Comparison of ENCODE assay signal across 8 mouse cellular contexts in genomic region chr15:99421152-99421551, GRCm38 (mm10). TPM values are rescaled to one million over a fixed set of nuclear protein-coding genes. Genes with fewer than 3 reads are reported as not detected.
A peak's percentile ranks its signal among the peaks of the same experiment; 100 is the strongest.
DNase-seq lines count a peak whose midpoint lies in the region; ATAC-seq and TF ChIP-seq lines count a peak whose summit lies in the region.

No protein-coding gene starts in this region.

- no peak for TF ChIP-seq CTCF in layer of hippocampus, adult 2 months (conservative IDR thresholded peaks at IDR 0.05)

- ATAC-seq in erythroblast, adult 5-6 weeks (replicated peaks; ENCODE audit: low FRiP score, poor library complexity, severe bottlenecking) = peak; percentile 64; the same call in 1 of the 2 replicates
- peak; percentile 39; the same call in 1 of the 2 replicates for ATAC-seq in megakaryocyte-erythroid progenitor cell, adult 5-6 weeks (replicated peaks; ENCODE audit: low FRiP score, low TSS enrichment, poor library complexity, severe bottlenecking)

- peak overlapping the region; percentile 57 for H3K27ac ChIP-seq in layer of hippocampus, adult 2 months

- H3K4me3 ChIP-seq in layer of hippocampus, adult 2 months = no peak overlapping the region

- no peak for DNase-seq in layer of hippocampus, adult 2 months (ENCODE audit: low spot score in 2 of 2)
- no peak for DNase-seq in layer of hippocampus, adult 9-11 months
- peak; percentile 30 for DNase-seq in hindlimb bud, embryonic 11.5 days (ENCODE audit: extremely low spot score, low read depth, low spot score)
- no peak for DNase-seq in layer of hippocampus, postnatal 10 days (ENCODE audit: low spot score in 2 of 2)
- no peak for DNase-seq in yolk sac, embryonic 10.5 days (ENCODE audit: low spot score)
- DNase-seq in spleen, postnatal 4 days (ENCODE audit: low spot score in 2 of 2) = no peak

RNA-seq across cellular contexts. Expression of gene Tmbim6, which starts 28.5 kb away (rescaled TPM):
- 100 to 1,000 TPM; 341 to 355 TPM for total RNA-seq in layer of hippocampus, adult 2 months (2021)
- total RNA-seq in erythroblast, adult 5-6 weeks (2015; ENCODE audit: low replicate concordance) = 275 and 339 TPM in 2 replicates
- 204 and 239 TPM in 2 replicates for total RNA-seq in erythroblast, adult 5-6 weeks (2017; ENCODE audit: low replicate concordance)
- 165 and 208 TPM in 2 replicates for total RNA-seq in megakaryocyte-erythroid progenitor cell, adult 5-6 weeks (2014; fragmentation: Nextera tagmentation)
- 86.9 and 93.6 TPM in 2 replicates for total RNA-seq in megakaryocyte-erythroid progenitor cell, adult 5-6 weeks (2017)
- total RNA-seq in layer of hippocampus, postnatal 10 days (2021) = 100 to 1,000 TPM; 356 to 357 TPM

RNA-seq across cellular contexts. Expression of gene Nckap5l, which starts 36.4 kb away (rescaled TPM):
- total RNA-seq in layer of hippocampus, adult 2 months (2021) = 10 to 100 TPM; 17.1 to 18.5 TPM
- total RNA-seq in erythroblast, adult 5-6 weeks (2015; ENCODE audit: low replicate concordance) = 1.5 TPM in 1 of 2 replicates, not detected in the other
- not detected in 2 replicates for total RNA-seq in erythroblast, adult 5-6 weeks (2017; ENCODE audit: low replicate concordance)
- 1.6 and 16.0 TPM in 2 replicates for total RNA-seq in megakaryocyte-erythroid progenitor cell, adult 5-6 weeks (2014; fragmentation: Nextera tagmentation)
- 0.52 and 7.4 TPM in 2 replicates for total RNA-seq in megakaryocyte-erythroid progenitor cell, adult 5-6 weeks (2017)
- 10 to 100 TPM; 32.5 to 38.1 TPM for total RNA-seq in layer of hippocampus, postnatal 10 days (2021)

RNA-seq across cellular contexts. Expression of gene Fmnl3, which starts 50.9 kb away (rescaled TPM):
- 1 to 10 TPM; 9.0 to 9.7 TPM for total RNA-seq in layer of hippocampus, adult 2 months (2021)
- total RNA-seq in erythroblast, adult 5-6 weeks (2015; ENCODE audit: low replicate concordance) = 1.2 and 3.6 TPM in 2 replicates
- 3.7 and 4.5 TPM in 2 replicates for total RNA-seq in erythroblast, adult 5-6 weeks (2017; ENCODE audit: low replicate concordance)
- total RNA-seq in megakaryocyte-erythroid progenitor cell, adult 5-6 weeks (2014; fragmentation: Nextera tagmentation) = 0.70 and 4.9 TPM in 2 replicates
- 0.61 and 1.8 TPM in 2 replicates for total RNA-seq in megakaryocyte-erythroid progenitor cell, adult 5-6 weeks (2017)
- 10 to 100 TPM; 13.8 to 18.0 TPM for total RNA-seq in layer of hippocampus, postnatal 10 days (2021)

RNA-seq across cellular contexts. Expression of gene Bcdin3d, which starts 53.4 kb away (rescaled TPM):
- 1 to 10 TPM; 4.0 to 5.5 TPM for total RNA-seq in layer of hippocampus, adult 2 months (2021)
- total RNA-seq in erythroblast, adult 5-6 weeks (2015; ENCODE audit: low replicate concordance) = not detected in 2 replicates
- total RNA-seq in erythroblast, adult 5-6 weeks (2017; ENCODE audit: low replicate concordance) = 0.98 and 2.1 TPM in 2 replicates
- total RNA-seq in megakaryocyte-erythroid progenitor cell, adult 5-6 weeks (2014; fragmentation: Nextera tagmentation) = 6.5 and 11.4 TPM in 2 replicates
- total RNA-seq in megakaryocyte-erythroid progenitor cell, adult 5-6 weeks (2017) = 5.3 and 6.6 TPM in 2 replicates
- 1 to 10 TPM; 5.1 to 5.5 TPM for total RNA-seq in layer of hippocampus, postnatal 10 days (2021)
